Mouse (Mus musculus) cortical plate, adult 2 months (tissue): ENCODE data around the gene Ppa1.

Experiments
- CTCF ChIP-seq: fragments of 200-500 bp; IDR thresholded peaks from 2 replicates; pipeline ENCODE4 v1.5.1; 2011; ENCODE audit warnings: mild to moderate bottlenecking, control low read depth, low read length; ENCODE audit not compliant: insufficient read depth; ENCODE audit errors: extremely low read depth
- POLR2A ChIP-seq: fragments of 200-500 bp; IDR thresholded peaks from 2 replicates; pipeline ENCODE4 v1.6.1; 2011; ENCODE audit warnings: mild to moderate bottlenecking, low read length, control low read depth; ENCODE audit not compliant: insufficient read depth; ENCODE audit errors: extremely low read depth

GRCm38 (mm10) chr10:61722215-61722614, 73.9 kb downstream of the Ppa1 start:
- TF ChIP-seq POLR2A (no peak), CTCF (no peak)
